Comparison of ENCODE assay signal across 12 mouse cellular contexts in genomic region chr3:104303577-104303976, GRCm38 (mm10).
DNase-seq lines count a peak whose midpoint lies in the region; ATAC-seq lines count a peak whose summit lies in the region.
"Had no signal": no experiment of that assay in that cellular context is flagged by ENCODE, and none has a peak within 500 bp of the region (broad histone marks: within the 10 kb centered on the region; RNA-seq: fewer than 3 reads in every experiment).

No protein-coding gene starts in this region.

- H3K4me3 ChIP-seq in kidney, embryonic 16.5 days (ENCODE audit: low read length): no peak overlapping the region
- H3K4me3 ChIP-seq: erythroblast, embryonic 14.5 days had no signal

- no peak overlapping the region for H3K27ac ChIP-seq in kidney, embryonic 16.5 days (ENCODE audit: low read length)

- peaks cover 6% of the 10 kb centered on the region; the same call in 1 of the 2 replicates for H3K4me1 ChIP-seq in kidney, embryonic 16.5 days (ENCODE audit: insufficient read depth, low read length)

- H3K9me3 ChIP-seq in kidney, embryonic 16.5 days (ENCODE audit: low read length): no peaks in the 10 kb centered on the region

- H3K9ac ChIP-seq in kidney, embryonic 16.5 days (replicated peaks; ENCODE audit: low read length): no peak overlapping the region

- intact Hi-C loops in left cerebral cortex, postnatal 4 days (cut with DNase I): no loop called here
- intact Hi-C loops in left cerebral cortex, postnatal 36 days (cut with DNase I): loop anchor here (5.0 kb wide), 1 partner anchor 129 kb away; no protein-coding TSS in a partner anchor

- WGBS in kidney, embryonic 16.5 days: 43% methylated on average over 7 of the region's 7 CpGs

- H3K4me2 ChIP-seq in kidney, embryonic 16.5 days (replicated peaks; ENCODE audit: low read depth, low read length): no peak overlapping the region

- DNase-seq in cerebellum, postnatal 36 days: peak; percentile 7 to 9
- DNase-seq in cerebellum, adult 8-10 months: no peak
- peak; percentile 11 for DNase-seq in left cerebral cortex, postnatal 4 days
- no peak for DNase-seq in left cerebral cortex, postnatal 36 days (ENCODE audit: low spot score in 2 of 2)
- DNase-seq in adrenal gland, postnatal 25 days: peak; percentile 8
- no peak for DNase-seq in thymus, postnatal 10 days (ENCODE audit: low spot score in 2 of 2)
- DNase-seq in right cerebral cortex, postnatal 25 days: no peak
- DNase-seq: liver; thymus, adult 2 months had no signal

- no peaks in the 10 kb centered on the region for H3K27me3 ChIP-seq in kidney, embryonic 16.5 days (ENCODE audit: insufficient read depth, low read length)

- 0 out of 2 replicates have a peak, but pooled peaks have one; percentile 15 for ATAC-seq in kidney, embryonic 16.5 days (ENCODE audit: low FRiP score, low TSS enrichment)
- ATAC-seq: hindbrain, embryonic 16.5 days had no signal

- H3K36me3 ChIP-seq in kidney, embryonic 16.5 days (ENCODE audit: insufficient read depth, low read length): no peaks in the 10 kb centered on the region

Comparison
In these comparisons a context has a peak if more than half of its experiments do, and no peak if none do; other contexts are left out.
1. DNase-seq: peak in cerebellum, postnatal 36 days (2 of 2), left cerebral cortex, postnatal 4 days (single experiment) and adrenal gland, postnatal 25 days (single experiment); none in cerebellum, adult 8-10 months (single experiment), left cerebral cortex, postnatal 36 days (0 of 2), thymus, postnatal 10 days (0 of 2) and right cerebral cortex, postnatal 25 days (single experiment).